Mouse (Mus musculus): Measurements from ENCODE around the gene 9130213A22Rik. TPM values are rescaled to one million over a fixed set of nuclear protein-coding genes. Genes with fewer than 3 reads are reported as not detected.
"Not testable (repeated sequence)": the region's sequence is repeated elsewhere in the genome, so short reads cannot be mapped to it uniquely, and the experiment has no call there.

Gene 9130213A22Rik
- polyA plus RNA-seq, 1 experiment from 2014 or later, result 0.57 TPM

GRCm38 (mm10) chr11:69096360-69096986 is 25.9 kb downstream of the 9130213A22Rik start:
- no peaks in the 10 kb centered on the region for H3K9me3 ChIP-seq
- peak overlapping the region; percentile 84 for H3K9ac ChIP-seq
- WGBS, result 5% methylated on average over 9 of the region's 9 CpGs
- peaks cover 40% of the 10 kb centered on the region for H3K4me1 ChIP-seq
- no peak for ATAC-seq (ENCODE audit: borderline replicate concordance, extremely low read depth, low FRiP score, low TSS enrichment)
- peak overlapping the region; percentile 92 for H3K4me2 ChIP-seq
- peak overlapping the region; percentile 69 for H3K4me3 ChIP-seq
- H3K27me3 ChIP-seq, result no peaks in the 10 kb centered on the region
- peak overlapping the region; percentile 98 for H3K27ac ChIP-seq
- H3K36me3 ChIP-seq, result peaks cover 25% of the 10 kb centered on the region

DNA sequence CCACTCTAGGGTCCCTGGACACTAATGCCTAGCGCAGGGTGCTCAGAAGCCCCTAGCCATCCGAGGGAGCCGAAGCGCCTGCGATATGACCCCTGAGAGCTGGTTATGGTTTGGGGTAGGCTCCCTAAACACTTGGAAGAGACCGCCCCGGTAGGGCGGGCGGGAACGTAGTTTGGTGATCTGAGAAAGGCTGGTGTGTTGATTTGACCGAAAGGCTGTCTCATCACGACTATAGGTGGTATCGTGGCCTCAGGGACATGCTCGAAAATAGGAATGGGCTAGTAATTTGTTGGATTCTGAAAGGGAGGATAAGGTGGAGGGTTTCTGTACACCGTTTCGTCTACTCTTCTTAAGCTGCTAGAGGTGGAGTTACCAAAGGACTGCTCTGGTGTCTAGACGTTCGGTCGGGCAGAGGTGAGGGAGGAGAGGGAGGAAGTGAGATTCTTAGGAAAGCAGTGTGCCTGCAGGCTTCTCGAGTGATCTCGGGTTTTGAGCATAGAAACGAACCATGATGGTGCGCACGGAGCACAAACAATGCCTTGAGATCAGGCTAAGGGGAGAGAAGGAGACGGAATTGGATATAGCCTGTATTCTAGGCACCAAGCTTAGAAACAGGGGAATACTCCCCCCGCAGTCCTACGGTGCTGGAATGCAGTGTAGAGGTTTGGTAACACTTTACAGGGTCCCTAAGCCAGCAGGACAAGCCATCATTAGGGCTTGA is 26.7 kb downstream of the 9130213A22Rik start:
- peak overlapping the region; percentile 92 for H3K4me2 ChIP-seq
- no peaks in the 10 kb centered on the region for H3K9me3 ChIP-seq
- no peaks in the 10 kb centered on the region for H3K27me3 ChIP-seq
- peak overlapping the region; percentile 84 for H3K9ac ChIP-seq
- ATAC-seq (ENCODE audit: borderline replicate concordance, extremely low read depth, low FRiP score, low TSS enrichment), result no peak
- peak overlapping the region; percentile 69 for H3K4me3 ChIP-seq
- peak overlapping the region; percentile 98 for H3K27ac ChIP-seq
- peaks cover 46% of the 10 kb centered on the region for H3K4me1 ChIP-seq
- WGBS, result 2% methylated on average over 27 of the region's 27 CpGs
- peaks cover 23% of the 10 kb centered on the region for H3K36me3 ChIP-seq

DNA sequence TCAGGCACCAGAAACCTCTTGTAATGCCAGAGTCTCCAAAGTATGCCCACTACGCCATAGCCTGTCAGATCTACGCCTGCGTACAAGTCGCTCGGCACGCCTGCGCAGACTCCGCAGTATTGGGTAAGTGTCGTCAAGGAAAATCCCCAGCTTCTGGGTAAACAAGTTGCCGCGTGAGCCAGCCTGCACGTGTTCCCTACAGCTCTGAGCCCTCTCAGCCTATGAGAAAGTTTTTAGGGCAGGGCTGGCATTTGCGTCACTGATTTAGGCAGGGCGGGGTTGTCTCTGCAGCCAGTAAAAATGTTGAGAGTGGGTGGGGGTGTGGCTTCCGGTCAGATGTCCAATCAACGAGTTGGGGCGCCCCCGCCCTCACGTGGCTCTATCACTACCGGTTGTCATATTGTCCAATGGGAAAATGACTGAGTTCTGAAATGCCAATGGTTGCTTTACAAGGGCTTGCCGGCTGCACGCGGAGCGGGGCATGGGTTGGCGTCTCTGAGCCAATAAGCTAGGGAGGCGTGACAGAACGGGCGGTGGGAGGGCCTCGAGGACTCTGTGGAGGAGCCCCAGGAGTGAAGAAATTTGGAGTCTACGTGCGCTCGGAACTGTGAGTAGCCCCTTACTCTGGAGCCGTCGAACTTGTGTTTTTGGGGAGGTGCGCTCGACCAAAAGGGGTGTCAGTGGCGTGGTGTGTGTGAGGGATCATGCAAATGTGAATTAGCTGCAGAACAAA is 27.5 kb downstream of the 9130213A22Rik start, which contains the start of gene Per1:
TSS of gene Per1 (plus strand) at position 521 of the 733 bp plus-strand sequence.
- H3K9me3 ChIP-seq, result no peaks in the 10 kb centered on the region
- peaks cover 22% of the 10 kb centered on the region; the same call in 1 of the 2 replicates for H3K36me3 ChIP-seq
- peak within 1 kb of the TSS; percentile 84 for H3K9ac ChIP-seq
- under 1% methylated on average over 37 of the region's 37 CpGs for WGBS
- H3K4me1 ChIP-seq, result peaks cover 46% of the 10 kb centered on the region
- peak within 1 kb of the TSS; percentile 98 for H3K27ac ChIP-seq
- H3K4me2 ChIP-seq, result peak within 1 kb of the TSS; percentile 92
- peak; percentile 90 for ATAC-seq (ENCODE audit: borderline replicate concordance, extremely low read depth, low FRiP score, low TSS enrichment)
- H3K4me3 ChIP-seq, result peak within 1 kb of the TSS; percentile 69
- H3K27me3 ChIP-seq, result no peaks in the 10 kb centered on the region

GRCm38 (mm10) chr11:69093856-69094255 is 28.5 kb downstream of the 9130213A22Rik start:
- H3K9ac ChIP-seq; H3K4me3 ChIP-seq; H3K27me3 ChIP-seq; ATAC-seq (ENCODE audit: borderline replicate concordance, extremely low read depth, low FRiP score, low TSS enrichment); H3K9me3 ChIP-seq: not testable (repeated sequence)
- Histone ChIP-seq H3K27ac (peak overlapping the region; percentile 91), H3K4me2 (peak overlapping the region; percentile 51; the same call in 1 of the 2 replicates), H3K4me1 (peaks cover 45% of the 10 kb centered on the region), H3K36me3 (peaks cover 22% of the 10 kb centered on the region; the same call in 1 of the 2 replicates)
- WGBS, result 79% methylated on average over 7 of the region's 7 CpGs

GRCm38 (mm10) chr11:69092871-69093270 is 29.5 kb downstream of the 9130213A22Rik start:
- H3K4me3 ChIP-seq, result no peak overlapping the region
- no peaks in the 10 kb centered on the region for H3K27me3 ChIP-seq
- ATAC-seq (ENCODE audit: borderline replicate concordance, extremely low read depth, low FRiP score, low TSS enrichment), result no peak
- H3K9ac ChIP-seq, result no peak overlapping the region
- WGBS, result 84% methylated on average over 4 of the region's 4 CpGs
- H3K36me3 ChIP-seq, result peaks cover 22% of the 10 kb centered on the region; the same call in 1 of the 2 replicates
- no peak overlapping the region for H3K4me2 ChIP-seq
- peaks cover 38% of the 10 kb centered on the region for H3K4me1 ChIP-seq
- no peak overlapping the region for H3K27ac ChIP-seq
- H3K9me3 ChIP-seq, result no peaks in the 10 kb centered on the region

GRCm38 (mm10) chr11:69092386-69092751 is 30.0 kb downstream of the 9130213A22Rik start:
- 1% methylated on average over 3 of the region's 3 CpGs for WGBS
- Histone ChIP-seq H3K27me3 (no peaks in the 10 kb centered on the region), H3K9ac (no peak overlapping the region), H3K4me2 (no peak overlapping the region), H3K4me3 (no peak overlapping the region), H3K36me3 (peaks cover 22% of the 10 kb centered on the region; the same call in 1 of the 2 replicates), H3K4me1 (peaks cover 34% of the 10 kb centered on the region), H3K9me3 (no peaks in the 10 kb centered on the region), H3K27ac (0 out of 2 replicates have a peak overlapping the region, but pooled peaks have one; percentile 5)
- ATAC-seq (ENCODE audit: borderline replicate concordance, extremely low read depth, low FRiP score, low TSS enrichment), result no peak

- no peak overlapping the region for H3K4me2 ChIP-seq
- 0 out of 2 replicates have a peak overlapping the region, but pooled peaks have one; percentile 5 for H3K27ac ChIP-seq
Measured at GRCm38 (mm10) chr11:69091566-69092385, 30.6 kb downstream of the 9130213A22Rik start.

GRCm38 (mm10) chr11:69090367-69090766 is 32.0 kb downstream of the 9130213A22Rik start:
- Histone ChIP-seq H3K4me2 (peak overlapping the region; percentile 86), H3K4me1 (peaks cover 33% of the 10 kb centered on the region), H3K9ac (peak overlapping the region; percentile 100), H3K27ac (peak overlapping the region; percentile 30), H3K36me3 (peaks cover 22% of the 10 kb centered on the region; the same call in 1 of the 2 replicates), H3K27me3 (no peaks in the 10 kb centered on the region), H3K9me3 (no peaks in the 10 kb centered on the region), H3K4me3 (peak overlapping the region; percentile 96; the same call in 1 of the 2 replicates)
- 38% methylated on average over 6 of the region's 6 CpGs for WGBS
- no peak for ATAC-seq (ENCODE audit: borderline replicate concordance, extremely low read depth, low FRiP score, low TSS enrichment)

More at GRCm38 (mm10) chr11:69091566-69092385, 30.6 kb downstream of the 9130213A22Rik start:
- no peaks in the 10 kb centered on the region for H3K9me3 ChIP-seq
- H3K4me3 ChIP-seq, result no peak overlapping the region
- whole genome bisulfite sequencing, result 58% methylated on average over 7 of the region's 7 CpGs
- no peak for ATAC-seq (ENCODE audit: borderline replicate concordance, extremely low read depth, low FRiP score, low TSS enrichment)
- peak overlapping the region; percentile 17; the same call in 1 of the 2 replicates for H3K9ac ChIP-seq
- peaks cover 22% of the 10 kb centered on the region; the same call in 1 of the 2 replicates for H3K36me3 ChIP-seq
- H3K4me1 ChIP-seq, result peaks cover 33% of the 10 kb centered on the region
- H3K27me3 ChIP-seq, result no peaks in the 10 kb centered on the region

GRCm38 (mm10) chr11:69089616-69090290 is 32.6 kb downstream of the 9130213A22Rik start:
- Histone ChIP-seq H3K27me3 (no peaks in the 10 kb centered on the region), H3K9me3 (no peaks in the 10 kb centered on the region), H3K36me3 (peaks cover 22% of the 10 kb centered on the region; the same call in 1 of the 2 replicates), H3K9ac (peak overlapping the region; percentile 100), H3K4me2 (peak overlapping the region; percentile 86), H3K4me1 (peaks cover 33% of the 10 kb centered on the region), H3K4me3 (peak overlapping the region; percentile 96), H3K27ac (peak overlapping the region; percentile 30; the same call in 1 of the 2 replicates)
- no peak for ATAC-seq (ENCODE audit: borderline replicate concordance, extremely low read depth, low FRiP score, low TSS enrichment)
- WGBS, result 82% methylated on average over 12 of the region's 12 CpGs

- peak overlapping the region; percentile 86 for H3K4me2 ChIP-seq
- H3K27ac ChIP-seq, result peak overlapping the region; percentile 96
- 11% methylated on average over 25 of the region's 25 CpGs for WGBS
- H3K36me3 ChIP-seq, result peaks cover 22% of the 10 kb centered on the region; the same call in 1 of the 2 replicates
- peak; percentile 24; the same call in 1 of the 2 replicates for ATAC-seq (ENCODE audit: borderline replicate concordance, extremely low read depth, low FRiP score, low TSS enrichment)
- peak overlapping the region; percentile 100 for H3K9ac ChIP-seq
- H3K4me3 ChIP-seq, result peak overlapping the region; percentile 96
- peaks cover 28% of the 10 kb centered on the region for H3K4me1 ChIP-seq
- no peaks in the 10 kb centered on the region for H3K9me3 ChIP-seq
- no peaks in the 10 kb centered on the region for H3K27me3 ChIP-seq
Measured at GRCm38 (mm10) chr11:69088856-69089615, 33.4 kb downstream of the 9130213A22Rik start.

Measured in lung, embryonic 15.5 days (tissue).